9 mouse cellular contexts compared by ENCODE assay signal in the genomic region with DNA sequence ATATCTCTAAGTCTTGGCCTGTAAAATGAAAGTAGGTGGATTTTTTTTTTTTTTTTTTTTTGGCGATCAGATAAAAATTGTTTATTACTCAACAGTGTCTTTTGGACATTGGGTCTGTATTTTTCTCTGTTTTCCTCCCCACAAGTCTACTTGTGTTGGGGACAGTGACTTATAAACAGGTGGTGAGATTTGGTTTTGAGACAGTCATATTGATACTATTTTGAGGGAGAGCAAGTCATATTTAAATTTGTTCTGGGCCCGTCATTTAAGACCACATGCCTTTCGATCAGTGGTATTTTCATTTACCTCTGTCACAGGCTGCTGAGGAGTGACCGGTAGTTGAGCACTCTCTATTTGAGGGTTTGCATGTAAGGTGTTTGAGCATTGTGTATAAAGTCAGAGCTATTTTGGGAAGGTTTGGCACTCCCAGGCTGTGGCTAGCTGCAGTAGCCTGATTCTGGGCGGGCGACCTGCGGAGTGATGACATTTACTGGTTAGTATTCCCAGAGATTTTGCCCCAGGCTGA. TPM values are rescaled to one million over a fixed set of nuclear protein-coding genes. Genes with fewer than 3 reads are reported as not detected.
DNase-seq lines count a peak whose midpoint lies in the region; ATAC-seq lines count a peak whose summit lies in the region.
"Had no signal": no experiment of that assay in that cellular context is flagged by ENCODE, and none has a peak within 500 bp of the region (broad histone marks: within the 10 kb centered on the region; RNA-seq: fewer than 3 reads in every experiment).

No protein-coding gene starts in this region.

- no peak for ATAC-seq in CD4-positive, CD25-positive, alpha-beta regulatory T cell, adult 4 months
- ATAC-seq in forebrain, embryonic 16.5 days, result no peak
- no peak for ATAC-seq in hindbrain, embryonic 14.5 days (ENCODE audit: low FRiP score)
- ATAC-seq in neural tube, embryonic 11.5 days (ENCODE audit: insufficient read depth, low FRiP score, low TSS enrichment), result no peak

- peak; percentile 29 for DNase-seq in CD4-positive, CD25-positive, alpha-beta regulatory T cell, adult 2 months (ENCODE audit: low read depth, low spot score)
- DNase-seq in brain, adult 2 months (ENCODE audit: low read depth, low spot score), result peak; percentile 87
- DNase-seq in hindbrain, embryonic 14.5 days (ENCODE audit: low spot score), result no peak
- no peak for DNase-seq in neural tube, embryonic 11.5 days (ENCODE audit: low spot score)
- no peak for DNase-seq in spleen, postnatal 14 days (ENCODE audit: low spot score in 2 of 2)
- DNase-seq in kidney, adult 11 months, result no peak

- H3K9me3 ChIP-seq in forebrain, embryonic 16.5 days (ENCODE audit: control insufficient read depth, low read length), result no peaks in the 10 kb centered on the region
- H3K9me3 ChIP-seq in hindbrain, embryonic 14.5 days (ENCODE audit: control insufficient read depth, low read length), result no peaks in the 10 kb centered on the region
- H3K9me3 ChIP-seq in neural tube, embryonic 11.5 days (ENCODE audit: control insufficient read depth, low read length), result no peaks in the 10 kb centered on the region

- peaks cover 18% of the 10 kb centered on the region for H3K4me1 ChIP-seq in forebrain, embryonic 16.5 days (replicated peaks; ENCODE audit: control insufficient read depth, insufficient read depth, low read length)
- H3K4me1 ChIP-seq in hindbrain, embryonic 14.5 days (replicated peaks; ENCODE audit: control insufficient read depth, insufficient read depth, low read length), result peaks cover 25% of the 10 kb centered on the region
- H3K4me1 ChIP-seq in neural tube, embryonic 11.5 days (ENCODE audit: control insufficient read depth, insufficient read depth, low read length), result peaks cover 9% of the 10 kb centered on the region

- no peaks in the 10 kb centered on the region; the same call in 1 of the 2 replicates for H3K27me3 ChIP-seq in forebrain, embryonic 16.5 days (replicated peaks; ENCODE audit: control insufficient read depth, insufficient read depth, low read length)
- H3K27me3 ChIP-seq in hindbrain, embryonic 14.5 days (ENCODE audit: control insufficient read depth, insufficient read depth, low read length), result no peaks in the 10 kb centered on the region
- H3K27me3 ChIP-seq in neural tube, embryonic 11.5 days (ENCODE audit: control insufficient read depth, insufficient read depth, low read length), result no peaks in the 10 kb centered on the region

- 0 out of 2 replicates have a peak overlapping the region, but pooled peaks have one; percentile 4 for H3K4me3 ChIP-seq in forebrain, embryonic 16.5 days (replicated peaks; ENCODE audit: low read length)
- peak overlapping the region; percentile 74; the same call in 1 of the 2 replicates for H3K4me3 ChIP-seq in hindbrain, embryonic 14.5 days (replicated peaks; ENCODE audit: low read length)
- H3K4me3 ChIP-seq in neural tube, embryonic 11.5 days (ENCODE audit: low read depth, low read length), result peak overlapping the region; percentile 76; the same call in 1 of the 2 replicates

- peak overlapping the region; percentile 58 for H3K4me2 ChIP-seq in forebrain, embryonic 16.5 days (ENCODE audit: low read length)
- H3K4me2 ChIP-seq in hindbrain, embryonic 14.5 days (replicated peaks), result peak overlapping the region; percentile 55
- peak overlapping the region; percentile 74 for H3K4me2 ChIP-seq in neural tube, embryonic 11.5 days (ENCODE audit: low read depth)

- H3K36me3 ChIP-seq in forebrain, embryonic 16.5 days (ENCODE audit: control insufficient read depth, insufficient read depth), result no peaks in the 10 kb centered on the region
- no peaks in the 10 kb centered on the region for H3K36me3 ChIP-seq in hindbrain, embryonic 14.5 days (replicated peaks; ENCODE audit: control insufficient read depth, insufficient read depth)
- H3K36me3 ChIP-seq in neural tube, embryonic 11.5 days (ENCODE audit: control insufficient read depth, insufficient read depth, low read length), result no peaks in the 10 kb centered on the region

- no peak overlapping the region for H3K27ac ChIP-seq in forebrain, embryonic 16.5 days (ENCODE audit: low read length)
- no peak overlapping the region for H3K27ac ChIP-seq in hindbrain, embryonic 14.5 days
- H3K27ac ChIP-seq in neural tube, embryonic 11.5 days (ENCODE audit: low read depth, low read length), result no peak overlapping the region

- 29% methylated on average over 7 of the region's 7 CpGs for WGBS in forebrain, embryonic 16.5 days
- WGBS in hindbrain, embryonic 14.5 days, result 21% methylated on average over 7 of the region's 7 CpGs
- 25% methylated on average over 7 of the region's 7 CpGs for WGBS in neural tube, embryonic 11.5 days

- H3K9ac ChIP-seq in forebrain, embryonic 16.5 days (replicated peaks; ENCODE audit: low read depth, low read length), result no peak overlapping the region
- peak overlapping the region; percentile 63; the same call in 1 of the 2 replicates for H3K9ac ChIP-seq in hindbrain, embryonic 14.5 days
- no peak overlapping the region; the same call in 1 of the 2 replicates for H3K9ac ChIP-seq in neural tube, embryonic 11.5 days (ENCODE audit: low read length)

RNA-seq across cellular contexts. Expression of a gene that starts 1.5 kb away (rescaled TPM):
- 10 to 100 TPM; 51.2 to 58.1 TPM for polyA plus RNA-seq in CD4-positive, CD25-positive, alpha-beta regulatory T cell, adult 4 months (2017; shearing (Covaris generic))
- polyA plus RNA-seq in forebrain, embryonic 16.5 days (2015; fragmentation: Nextera tagmentation; extraction: Ambion mirVana), result 36.8 and 40.5 TPM in 2 replicates
- 31.7 and 36.4 TPM in 2 replicates for polyA plus RNA-seq in hindbrain, embryonic 14.5 days (2014; fragmentation: Nextera tagmentation; extraction: Ambion mirVana)
- polyA plus RNA-seq in neural tube, embryonic 11.5 days (2014; fragmentation: Nextera tagmentation; extraction: Ambion mirVana), result 41.3 and 43.1 TPM in 2 replicates

RNA-seq across cellular contexts. Expression of a gene that starts 21.9 kb away (rescaled TPM):
- polyA plus RNA-seq in CD4-positive, CD25-positive, alpha-beta regulatory T cell, adult 4 months (2017; shearing (Covaris generic)), result not detected
- polyA plus RNA-seq in forebrain, embryonic 16.5 days (2015; fragmentation: Nextera tagmentation; extraction: Ambion mirVana), result not detected in 2 replicates
- 0.13 and 0.14 TPM in 2 replicates for polyA plus RNA-seq in hindbrain, embryonic 14.5 days (2014; fragmentation: Nextera tagmentation; extraction: Ambion mirVana)
- 0.09 TPM in 1 of 2 replicates, not detected in the other for polyA plus RNA-seq in neural tube, embryonic 11.5 days (2014; fragmentation: Nextera tagmentation; extraction: Ambion mirVana)
- polyA plus RNA-seq: frontal cortex, adult 2 months had no signal

Comparison
In these comparisons a context has a peak if more than half of its experiments do, and no peak if none do; other contexts are left out.
1. DNase-seq: peak in CD4-positive, CD25-positive, alpha-beta regulatory T cell, adult 2 months (single experiment) and brain, adult 2 months (single experiment); none in hindbrain, embryonic 14.5 days (single experiment), neural tube, embryonic 11.5 days (single experiment), spleen, postnatal 14 days (0 of 2) and kidney, adult 11 months (single experiment).
2. H3K4me3 ChIP-seq: peak in every context shown above with its lines; median percentile 76 in neural tube, embryonic 11.5 days; 74 in hindbrain, embryonic 14.5 days; 4 in forebrain, embryonic 16.5 days.
3. Peak in every context shown above with its lines, with median percentiles within 50 percentile points of each other: H3K4me2 ChIP-seq.